Mouse (Mus musculus) liver, embryonic 14.5 days (tissue): ENCODE results near the gene Kalrn. TPM values are rescaled to one million over a fixed set of nuclear protein-coding genes. Genes with fewer than 3 reads are reported as not detected.

Experiments used
- ATAC-seq: fragments of 200-750 bp; cut with Nextera tagmentation; 2 replicates; pipeline ENCODE4 v1.8.0; 2017; ENCODE audit warnings: moderate number of reproducible peaks, mild to moderate bottlenecking, moderate library complexity; ENCODE audit not compliant: insufficient read depth
- DNase-seq, 3 experiments: peaks; one replicate each; pipeline ENCODE4 v3.0.0-alpha.2; 2012 to 2013; ENCODE audit warnings: low read depth in 3 of 3, low spot score in 3 of 3
- H3K27ac ChIP-seq: fragments of 300-500 bp; sonication (generic); 2 replicates; pipeline ENCODE4 v1.5.1; 2014; ENCODE audit warnings: moderate library complexity, mild to moderate bottlenecking, control low read depth, inconsistent platforms
- H3K27me3 ChIP-seq: fragments of 300-500 bp; sonication (generic); 2 replicates; pipeline ENCODE4 v1.6.1; 2014; ENCODE audit warnings: mild to moderate bottlenecking, low read length, moderate library complexity; ENCODE audit not compliant: control insufficient read depth, insufficient read depth
- H3K36me3 ChIP-seq: fragments of 300-500 bp; sonication (generic); replicated peaks from 2 replicates; pipeline ENCODE4 v1.6.1; 2014; ENCODE audit warnings: low read depth; ENCODE audit not compliant: control insufficient read depth, insufficient read depth
- H3K4me1 ChIP-seq, 2 experiments: fragments of 200-500 bp in 1 of 2; fragments of 300-500 bp in 1 of 2; sonication (generic) in 1 of 2; replicated peaks; 2 replicates each; pipeline ENCODE4 v1.6.1; 2012 to 2014; ENCODE audit warnings: antibody characterized with exemption in 1 of 2, inconsistent platforms in 1 of 2, low read length in 1 of 2; ENCODE audit not compliant: control insufficient read depth in 2 of 2, insufficient read depth in 2 of 2
- H3K4me2 ChIP-seq: fragments of 300-500 bp; sonication (generic); 2 replicates; pipeline ENCODE4 v1.6.1; 2014; ENCODE audit warnings: low read depth, mild to moderate bottlenecking, control low read depth, moderate library complexity
- H3K4me3 ChIP-seq, 2 experiments: fragments of 200-500 bp in 1 of 2; fragments of 300-500 bp in 1 of 2; sonication (generic) in 1 of 2; 2 replicates each; pipeline ENCODE4 v1.5.1; 2012 to 2014; ENCODE audit warnings: low read depth in 2 of 2, low read length in 2 of 2, mild to moderate bottlenecking in 2 of 2, control low read depth in 1 of 2, inconsistent platforms in 1 of 2, moderate library complexity in 1 of 2; ENCODE audit not compliant: insufficient read depth in 1 of 2
- H3K9ac ChIP-seq: fragments of 300-500 bp; sonication (generic); replicated peaks from 2 replicates; pipeline ENCODE4 v1.6.1; 2014; ENCODE audit warnings: mild to moderate bottlenecking, control low read depth, moderate library complexity
- H3K9me3 ChIP-seq: fragments of 300-500 bp; sonication (generic); 2 replicates; pipeline ENCODE4 v1.6.1; 2016; ENCODE audit warnings: low read length, mixed read lengths; ENCODE audit not compliant: control insufficient read depth
- CTCF ChIP-seq: IDR thresholded peaks from 2 replicates; pipeline ENCODE4 v1.5.1; 2016; ENCODE audit warnings: antibody characterized with exemption, low read depth, control low read depth
- EP300 ChIP-seq: IDR thresholded peaks from 2 replicates; pipeline ENCODE4 v1.6.1; 2016; ENCODE audit warnings: antibody characterized with exemption, low read depth
- WGBS: fragments of 180-500 bp; shearing (Covaris S2); extraction: QIAGEN DNeasy Blood & Tissue Kit; methylation state at CpG from one replicate; pipeline ENCODE4 v1.1.7; 2014; ENCODE audit not compliant: insufficient replicate concordance; 5-methylcytosine and 5-hydroxymethylcytosine counted together
- polyA plus RNA-seq, 2 experiments: library from polyadenylated mRNA; depleted of rRNA in 1 of 2; stranded (reverse) in 1 of 2; unstranded in 1 of 2; fragments of >200 nt; fragmentation: Nextera tagmentation in 1 of 2; extraction: Ambion mirVana in 1 of 2; gene quantifications; 2 replicates each; pipeline versions ENCODE4 v1.2.1 to v1.2.3; 2012 to 2014

Kalrn gene
- polyA plus RNA-seq, 2 experiments: 7.2 to 8.5 TPM

- Histone ChIP-seq H3K4me2 (no peak overlapping the region), H3K36me3 (no peaks in the 10 kb centered on the region), H3K4me3 (no peak overlapping the region), H3K9ac (no peak overlapping the region), H3K9me3 (no peaks in the 10 kb centered on the region), H3K27me3 (peaks cover 41% of the 10 kb centered on the region), H3K4me1 (no peaks in the 10 kb centered on the region; a peak in 1 of 4 replicates), H3K27ac (no peak overlapping the region)
- DNase-seq (no peak), ATAC-seq (no peak)
- TF ChIP-seq CTCF: no peak
- no peak for TF ChIP-seq EP300
- 22% methylated on average over 2 of the region's 2 CpGs for WGBS
Observed at GRCm38 (mm10) chr16:34569897-34570296, 3.4 kb downstream of the Kalrn start.

DNA sequence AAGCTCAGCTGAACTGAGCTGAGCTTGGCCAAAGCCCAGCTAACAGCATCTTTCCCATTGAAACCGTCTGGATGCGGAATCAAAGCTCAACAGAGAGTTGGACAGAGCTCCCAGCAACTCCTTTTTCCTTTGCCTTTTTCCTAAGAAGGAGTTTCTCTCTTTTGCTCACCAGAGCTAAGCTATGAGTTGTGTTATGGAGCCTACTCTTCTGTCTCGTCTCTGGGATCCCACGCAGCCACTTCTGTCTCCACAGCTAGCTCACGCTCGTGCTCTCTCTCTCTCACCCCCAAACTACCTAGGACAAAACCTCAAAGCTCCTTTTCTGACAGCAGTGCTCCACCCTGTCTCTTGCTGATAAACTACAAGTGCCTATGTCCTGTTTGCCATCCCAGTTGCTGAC lies 4.5 kb downstream of the Kalrn start:
- no peak overlapping the region for H3K9ac ChIP-seq
- peaks cover 31% of the 10 kb centered on the region for H3K27me3 ChIP-seq
- H3K36me3 ChIP-seq: no peaks in the 10 kb centered on the region
- no peaks in the 10 kb centered on the region for H3K9me3 ChIP-seq
- TF ChIP-seq EP300 (no peak), CTCF (no peak)
- H3K4me1 ChIP-seq: no peaks in the 10 kb centered on the region; a peak in 1 of 4 replicates
- no peak for ATAC-seq
- 51% methylated on average over 6 of the region's 6 CpGs for WGBS
- H3K4me3 ChIP-seq: no peak overlapping the region
- no peak overlapping the region for H3K4me2 ChIP-seq
- no peak for DNase-seq
- no peak overlapping the region for H3K27ac ChIP-seq

GRCm38 (mm10) chr16:34563593-34564280 lies 9.6 kb downstream of the Kalrn start:
- WGBS: 45% methylated on average over 11 of the region's 11 CpGs
- no peak overlapping the region for H3K4me3 ChIP-seq
- ATAC-seq (no peak), DNase-seq (no peak)
- H3K27ac ChIP-seq: no peak overlapping the region
- H3K4me2 ChIP-seq: no peak overlapping the region
- TF ChIP-seq EP300 (no peak), CTCF (no peak)
- H3K27me3 ChIP-seq: no peaks in the 10 kb centered on the region
- no peak overlapping the region for H3K9ac ChIP-seq
- no peaks in the 10 kb centered on the region for H3K9me3 ChIP-seq
- no peaks in the 10 kb centered on the region for H3K36me3 ChIP-seq
- H3K4me1 ChIP-seq: no peaks in the 10 kb centered on the region

DNA sequence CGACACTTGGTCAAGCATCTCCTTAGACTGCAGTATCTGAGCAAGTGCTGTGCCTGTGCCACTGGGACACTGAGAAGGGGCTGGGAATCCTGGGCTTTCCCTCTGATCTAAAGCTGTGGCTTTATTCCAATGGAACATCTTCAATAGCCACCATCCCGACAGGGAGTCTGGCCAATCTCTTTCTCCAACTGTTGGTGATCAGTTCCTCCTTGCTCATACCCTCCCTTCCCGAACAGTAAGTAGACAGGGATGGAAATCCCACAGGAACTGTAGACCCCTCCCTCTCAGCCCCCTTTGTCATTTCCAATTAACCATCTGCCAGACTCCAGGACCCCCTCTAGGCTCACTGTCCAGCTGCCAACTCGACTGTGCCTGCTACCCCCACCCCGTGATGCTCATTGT lies 11.6 kb downstream of the Kalrn start:
- Histone ChIP-seq H3K9me3 (no peaks in the 10 kb centered on the region), H3K4me1 (no peaks in the 10 kb centered on the region), H3K4me2 (no peak overlapping the region), H3K27me3 (no peaks in the 10 kb centered on the region), H3K27ac (no peak overlapping the region), H3K9ac (no peak overlapping the region), H3K4me3 (no peak overlapping the region), H3K36me3 (no peaks in the 10 kb centered on the region)
- WGBS: 33% methylated on average over 5 of the region's 5 CpGs
- TF ChIP-seq EP300: no peak
- TF ChIP-seq CTCF: no peak
- DNase-seq (no peak), ATAC-seq (no peak)

- Histone ChIP-seq H3K4me3 (no peak overlapping the region), H3K4me2 (no peak overlapping the region), H3K27ac (no peak overlapping the region), H3K9ac (no peak overlapping the region), H3K4me1 (no peaks in the 10 kb centered on the region), H3K27me3 (no peaks in the 10 kb centered on the region), H3K36me3 (no peaks in the 10 kb centered on the region), H3K9me3 (no peaks in the 10 kb centered on the region)
- DNase-seq: no peak
- ATAC-seq: no peak
- 57% methylated on average over 5 of the region's 5 CpGs for WGBS
- TF ChIP-seq CTCF (no peak), EP300 (no peak)
Observed at GRCm38 (mm10) chr16:34560814-34561213, 12.5 kb downstream of the Kalrn start.
